Mouse (Mus musculus): ENCODE measurements around the gene Mettl18.

DNA sequence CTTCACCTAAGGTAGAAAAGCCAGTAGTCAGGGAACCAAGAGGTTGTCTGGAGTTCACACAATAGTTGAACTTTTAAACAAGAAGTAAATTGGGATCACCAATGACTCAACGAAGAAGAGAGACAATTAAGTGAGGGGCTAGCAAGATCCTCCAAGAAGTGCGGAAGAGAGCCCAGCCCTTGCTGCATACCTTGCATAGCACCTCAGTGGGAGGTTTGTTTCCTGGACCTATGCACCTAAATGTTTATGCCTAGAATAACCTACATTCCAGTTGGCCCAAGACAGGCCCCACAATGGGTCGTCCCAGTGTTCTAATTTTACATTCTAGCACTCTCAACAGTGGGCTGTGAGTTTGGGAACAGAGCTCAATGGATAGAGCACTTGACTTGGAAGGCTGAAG lies 9.6 kb downstream of the Mettl18 start:
- TF ChIP-seq POLR2A (IDR thresholded peaks at IDR 0.05; ENCODE audit: insufficient read depth, low read depth, low read length) (no peak), CTCF (IDR thresholded peaks at IDR 0.05) (no peak)

Measured in heart, adult 2 months (tissue).